Mouse (Mus musculus) ovary, postnatal 36 days (tissue): Measurements from ENCODE around the gene Tmem131.

Source experiments
- DNase-seq: peaks from one replicate; pipeline ENCODE4 v3.0.0; 2022; ENCODE audit warnings: low spot score, mixed read lengths

The Tmem131 gene

DNA sequence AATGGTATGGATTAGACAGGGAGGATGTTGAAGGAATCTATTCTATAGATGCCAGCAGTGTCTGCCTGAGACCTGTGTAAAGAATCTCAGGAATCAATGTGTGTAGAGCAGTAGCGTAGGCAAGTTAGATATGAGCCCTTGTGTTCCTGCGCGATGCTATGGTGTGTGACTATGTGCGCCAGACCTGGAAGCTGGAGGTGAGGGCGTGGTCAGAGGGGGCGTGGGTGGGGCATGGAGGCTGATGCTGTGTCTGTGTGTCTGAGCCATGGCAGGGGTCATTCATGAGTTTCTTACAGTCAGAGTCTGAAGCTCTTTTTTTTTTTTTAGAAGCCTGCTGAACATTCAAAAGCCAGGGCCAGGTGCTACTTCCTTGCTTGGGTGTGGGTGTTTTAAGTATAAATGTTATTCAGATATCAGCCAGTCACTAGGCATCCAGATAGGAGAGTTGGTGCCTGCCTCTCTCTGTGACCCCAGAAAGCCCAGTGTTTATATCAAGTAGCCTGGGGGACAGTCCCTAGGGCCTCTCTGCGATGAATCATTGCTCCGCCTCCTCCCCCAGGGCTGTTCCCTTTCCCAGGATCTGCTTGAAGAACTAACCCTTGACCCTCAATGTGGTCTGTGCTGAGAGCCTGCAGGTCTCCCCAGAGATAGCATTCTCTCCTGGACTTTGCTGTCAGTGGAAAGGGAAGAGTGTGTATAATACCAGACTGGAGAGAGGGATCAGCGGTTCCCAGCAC is 171.1 kb downstream of the Tmem131 start:
- DNase-seq: no peak

DNA sequence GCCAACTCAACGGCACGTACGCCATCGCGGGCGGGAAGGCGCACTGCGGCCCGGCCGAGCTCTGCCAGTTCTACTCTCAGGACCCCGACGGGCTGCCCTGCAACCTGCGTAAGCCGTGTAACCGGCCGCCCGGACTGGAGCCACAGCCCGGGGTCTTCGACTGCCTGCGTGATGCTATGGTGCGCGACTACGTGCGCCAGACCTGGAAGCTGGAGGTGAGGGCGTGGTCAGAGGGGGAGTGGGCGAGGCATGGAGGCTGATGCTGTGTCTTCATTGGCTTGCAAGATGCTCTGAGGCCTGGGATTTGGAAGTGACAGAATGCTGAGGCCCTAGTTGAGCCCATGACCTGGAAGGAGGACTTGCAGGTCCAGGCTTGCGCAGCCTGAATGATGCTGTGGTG is 172.5 kb downstream of the Tmem131 start:
- no peak for DNase-seq

DNA sequence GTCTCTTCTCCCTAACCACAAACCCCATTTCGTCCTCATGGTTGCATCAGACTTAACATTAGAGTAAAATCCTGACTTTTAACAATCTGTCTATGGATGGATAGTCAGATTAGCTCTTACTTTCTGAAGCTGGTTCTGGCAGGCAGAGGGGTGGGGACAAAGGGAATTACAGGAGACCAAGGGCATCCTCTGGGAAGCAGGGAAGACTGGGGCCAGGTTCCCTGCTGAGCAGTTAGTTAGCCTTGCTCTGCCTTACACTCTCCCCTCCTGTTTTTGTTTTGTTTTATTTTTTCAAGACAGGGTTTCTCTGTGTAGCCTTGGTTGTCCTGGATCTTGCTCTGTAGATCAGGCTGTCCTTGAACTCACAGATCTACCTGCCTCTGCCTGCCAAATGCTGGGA is 173.5 kb downstream of the Tmem131 start:
- DNase-seq: no peak

DNA sequence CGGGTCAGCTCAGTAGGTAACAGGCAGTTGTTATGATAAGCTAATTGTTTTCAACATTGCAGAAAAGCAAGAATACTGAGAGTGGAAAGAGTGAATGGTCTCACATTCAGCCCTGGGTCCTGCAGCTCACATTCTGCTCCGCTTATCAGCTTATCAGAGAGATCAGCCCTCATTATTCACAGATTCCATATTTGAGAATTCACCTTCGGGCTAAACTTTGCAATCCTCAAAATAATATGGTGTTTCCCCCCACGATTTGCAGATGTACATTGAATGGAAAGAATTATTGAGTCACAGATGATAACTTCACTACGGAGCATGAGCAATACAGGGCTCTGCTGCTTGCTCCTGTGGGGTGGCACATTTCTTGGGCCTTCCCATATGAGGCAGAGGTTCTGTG is 174.7 kb downstream of the Tmem131 start:
- DNase-seq: no peak

DNA sequence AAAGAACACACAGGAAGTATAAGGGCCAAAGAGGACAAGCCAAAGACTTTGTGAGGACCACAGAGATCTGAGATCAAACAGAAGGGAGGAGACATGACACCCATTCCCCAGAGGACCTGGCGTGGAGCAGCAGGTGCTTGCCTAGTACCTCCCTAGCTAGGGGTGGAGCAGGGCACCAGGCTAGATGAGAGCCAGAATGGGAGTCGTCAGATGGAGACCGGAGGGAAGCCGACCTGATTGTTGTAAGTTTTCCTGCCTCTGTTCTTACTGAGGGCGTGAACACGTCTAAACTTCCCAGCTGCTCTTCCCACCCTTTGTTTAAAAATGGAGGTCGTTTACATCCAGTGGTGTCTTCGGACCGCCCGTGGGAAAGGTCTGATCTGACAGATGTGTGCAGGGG is 176.1 kb downstream of the Tmem131 start:
- no peak for DNase-seq

DNA sequence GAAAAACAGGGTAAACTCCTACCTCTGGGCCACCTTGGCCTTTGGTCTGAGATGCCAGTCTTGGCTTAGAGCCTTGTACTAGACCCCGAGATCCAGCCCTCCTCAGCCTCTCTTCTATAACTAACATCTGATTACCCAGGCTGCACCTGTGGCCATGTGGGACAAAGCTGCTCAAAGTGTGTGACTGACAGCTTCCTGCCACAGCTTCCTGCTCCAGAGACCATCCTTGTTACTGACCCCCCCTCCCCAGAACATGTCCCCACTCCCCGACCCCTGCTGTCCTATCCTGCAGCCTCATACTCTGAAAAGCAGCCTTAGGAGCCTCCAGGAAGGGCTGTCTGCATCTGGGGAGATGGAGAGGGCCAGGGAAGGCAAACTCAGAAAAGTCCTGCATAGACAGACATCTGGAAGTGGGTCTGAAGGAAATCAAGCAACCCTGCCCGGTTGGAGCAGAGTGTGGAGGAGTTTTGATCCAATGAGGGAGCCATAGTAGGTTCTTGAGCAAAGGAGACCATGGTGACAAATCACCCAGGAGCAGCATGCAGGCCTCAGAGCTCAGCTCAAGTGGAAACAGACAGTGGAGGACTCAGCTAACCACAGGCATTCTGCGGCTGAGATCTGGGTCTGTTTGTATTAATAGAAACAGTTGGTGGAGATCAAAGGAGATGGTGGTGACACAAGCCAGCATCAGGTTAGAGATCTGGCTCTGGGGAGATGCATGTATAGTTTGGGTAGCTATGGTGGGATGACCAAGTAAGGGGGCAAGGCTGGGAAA is 176.8 kb downstream of the Tmem131 start:
- peak; percentile 1 for DNase-seq

DNA sequence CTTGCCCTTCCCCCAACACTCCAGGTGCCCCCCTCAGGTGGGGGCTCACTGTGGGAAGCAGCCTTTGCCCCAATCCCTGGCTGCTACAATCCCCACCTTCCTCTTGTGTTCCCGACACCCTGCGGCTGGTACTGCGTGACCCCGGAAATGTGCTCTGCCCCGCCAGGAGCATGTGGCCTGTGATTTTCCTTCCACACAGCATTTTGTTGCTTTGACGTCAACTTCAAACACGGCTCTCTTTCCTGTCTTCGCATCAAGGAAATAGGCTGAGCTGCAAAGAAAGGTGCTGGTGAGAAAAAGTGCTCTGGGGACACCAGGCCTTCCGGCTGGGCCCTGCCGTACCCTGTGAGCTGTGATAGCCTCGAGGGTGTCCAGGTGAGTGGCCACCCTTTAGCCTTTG is 181.9 kb downstream of the Tmem131 start, which contains the start of gene Zap70:
Zap70 (plus strand) TSS at position 231 of the 400 bp plus-strand sequence.
- DNase-seq: no peak

DNA sequence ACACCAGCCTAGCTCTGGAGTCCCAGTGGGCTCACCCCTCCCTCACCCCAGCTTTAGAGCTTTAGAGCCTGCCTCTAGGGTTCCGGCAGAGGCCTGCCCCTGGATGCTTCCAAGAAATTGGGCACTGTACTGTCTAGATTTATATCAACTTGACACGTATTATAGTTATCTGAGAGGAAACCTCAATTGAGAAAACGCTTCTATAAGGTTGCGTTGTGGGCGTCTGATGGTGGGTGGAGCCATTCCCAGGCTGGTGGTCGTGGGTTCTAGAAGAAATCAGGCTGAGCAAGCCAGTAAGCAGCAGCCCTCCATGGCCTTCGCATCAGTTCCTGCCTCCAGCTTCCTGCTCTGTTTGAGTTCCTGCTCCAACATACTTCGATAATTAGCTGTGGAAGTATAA is 182.4 kb downstream of the Tmem131 start:
- no peak for DNase-seq

DNA sequence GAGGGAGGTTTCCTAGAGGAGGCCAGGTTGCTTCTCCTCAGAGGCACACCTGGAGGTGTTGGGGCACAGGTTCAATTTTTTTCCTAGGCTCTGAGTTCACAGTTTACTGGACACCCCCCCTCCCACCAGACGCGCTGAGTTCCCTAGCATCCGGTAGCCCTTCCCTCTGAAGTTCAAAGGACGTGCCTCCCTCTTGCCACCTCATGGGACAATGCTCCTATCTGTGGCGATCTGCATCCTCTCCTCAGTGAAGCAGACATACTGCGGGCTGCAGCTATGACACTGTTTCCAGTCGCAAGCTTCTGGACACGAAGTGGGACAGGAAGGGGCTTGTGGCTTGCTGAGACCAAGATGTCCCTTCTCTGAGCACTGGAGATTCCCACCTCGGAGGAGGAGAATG is 183.1 kb downstream of the Tmem131 start:
- DNase-seq: no peak

DNA sequence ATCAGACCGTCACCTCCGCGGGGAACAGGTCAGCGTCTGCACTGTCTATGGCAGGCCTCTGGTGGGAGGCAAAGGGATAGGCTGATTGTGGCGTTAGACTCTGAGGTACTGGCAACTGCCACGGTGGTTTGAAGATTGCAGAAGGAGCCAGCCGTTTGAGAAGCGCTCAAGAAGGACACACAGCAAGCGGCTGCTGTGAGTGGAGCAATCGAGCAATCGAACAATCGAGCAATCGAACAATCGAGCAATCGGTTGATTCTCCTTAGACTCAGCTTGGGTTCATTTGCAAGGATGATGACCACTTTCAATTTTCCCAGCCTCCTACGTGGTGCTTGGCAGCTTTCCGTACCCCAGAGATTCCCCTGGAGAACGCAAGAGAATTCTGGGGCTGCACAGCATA is 184.4 kb downstream of the Tmem131 start:
- no peak for DNase-seq

DNA sequence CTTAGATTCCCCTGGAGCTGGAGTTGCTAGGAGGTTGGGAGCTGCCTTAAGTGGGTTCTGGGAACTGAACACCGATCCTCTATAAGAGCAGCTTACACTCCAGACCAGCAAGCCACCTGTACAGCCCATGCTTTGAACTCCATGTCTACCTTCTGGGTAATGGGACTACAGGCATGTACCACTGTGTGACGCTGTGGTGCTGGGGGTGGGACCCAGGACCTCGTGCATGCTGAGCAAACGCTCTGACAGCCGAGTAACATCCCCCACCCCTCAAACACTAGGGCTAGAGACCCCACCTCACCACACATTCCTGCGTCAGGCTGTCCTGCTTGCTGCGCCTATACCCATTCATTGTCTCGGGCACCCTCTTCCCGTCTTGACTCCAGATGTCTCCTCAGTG is 184.9 kb downstream of the Tmem131 start:
- no peak for DNase-seq

DNA sequence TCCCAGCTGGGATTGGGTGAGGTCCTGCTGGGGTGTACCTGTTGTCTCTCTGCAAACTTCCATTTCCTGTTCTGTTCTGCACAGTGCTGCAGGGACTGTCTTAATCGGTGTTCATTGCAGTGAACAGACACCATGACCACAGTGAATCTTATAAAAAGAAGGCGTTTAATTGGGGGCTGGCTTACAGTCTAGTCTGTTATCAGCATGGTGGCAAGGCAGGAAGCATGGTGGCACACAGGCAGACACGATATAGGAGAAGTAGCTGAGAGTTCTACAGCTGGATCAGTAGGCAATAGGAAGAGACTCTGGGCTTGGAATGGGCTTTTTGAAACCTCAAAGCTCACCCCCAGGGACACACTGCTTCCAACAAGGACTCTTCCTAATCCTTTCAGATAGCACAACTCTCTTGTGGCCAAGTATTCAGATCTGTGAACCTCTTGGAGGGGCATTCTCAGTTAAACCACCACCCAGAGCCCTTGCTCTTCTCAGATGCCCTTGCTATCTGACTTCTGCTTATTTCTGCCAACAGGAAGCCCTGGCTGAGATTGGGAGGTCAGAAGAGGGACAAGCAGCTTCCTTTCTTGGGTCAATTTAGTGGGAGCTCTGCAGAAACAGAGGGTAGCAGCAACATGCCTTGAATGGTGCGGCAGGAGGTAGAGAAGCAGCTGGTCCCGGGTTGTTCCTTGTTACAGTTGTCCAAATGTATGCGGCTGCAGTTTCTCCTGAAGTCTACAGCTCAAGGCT is 189.4 kb downstream of the Tmem131 start:
- no peak for DNase-seq

DNA sequence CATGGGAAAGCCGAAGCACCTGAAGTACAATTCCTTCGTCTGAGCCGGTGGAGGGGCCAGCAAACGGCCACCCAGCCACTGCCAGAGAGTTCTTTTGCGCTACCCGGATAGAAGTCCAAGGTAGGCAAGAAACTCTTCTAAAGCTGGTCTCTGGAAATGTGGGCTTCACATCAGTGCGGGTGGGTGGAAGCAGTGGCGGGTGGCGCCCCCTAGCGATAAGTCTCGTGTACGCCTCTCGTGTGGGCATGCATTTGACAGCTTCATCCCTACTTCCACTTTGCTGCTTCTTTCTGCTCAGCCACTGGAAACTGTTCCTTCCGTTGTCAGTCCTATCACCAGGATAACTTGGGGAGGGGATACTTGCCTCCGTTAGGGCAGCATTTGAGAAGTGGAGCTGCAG is 197.0 kb downstream of the Tmem131 start:
- peak; percentile 15 for DNase-seq

DNA sequence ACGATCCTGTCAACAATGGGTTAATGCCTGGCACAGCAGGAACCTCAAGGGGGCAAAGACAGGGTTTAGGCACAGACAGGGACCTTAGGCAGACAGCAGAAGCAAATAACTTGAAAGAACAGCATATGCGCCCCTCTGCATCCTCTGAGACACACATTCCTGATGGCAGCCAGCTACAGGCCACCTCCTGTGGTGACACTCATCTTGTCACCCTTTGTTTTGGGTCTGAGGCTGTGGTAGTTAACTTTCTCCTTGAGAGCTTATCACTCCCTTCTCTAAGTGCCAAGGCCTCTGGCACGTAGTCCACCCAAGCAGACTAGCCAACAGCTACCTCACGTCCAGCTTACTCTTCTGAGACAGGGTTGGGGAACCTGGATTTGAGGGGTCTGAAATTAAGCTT is 197.8 kb downstream of the Tmem131 start:
- DNase-seq: no peak

DNA sequence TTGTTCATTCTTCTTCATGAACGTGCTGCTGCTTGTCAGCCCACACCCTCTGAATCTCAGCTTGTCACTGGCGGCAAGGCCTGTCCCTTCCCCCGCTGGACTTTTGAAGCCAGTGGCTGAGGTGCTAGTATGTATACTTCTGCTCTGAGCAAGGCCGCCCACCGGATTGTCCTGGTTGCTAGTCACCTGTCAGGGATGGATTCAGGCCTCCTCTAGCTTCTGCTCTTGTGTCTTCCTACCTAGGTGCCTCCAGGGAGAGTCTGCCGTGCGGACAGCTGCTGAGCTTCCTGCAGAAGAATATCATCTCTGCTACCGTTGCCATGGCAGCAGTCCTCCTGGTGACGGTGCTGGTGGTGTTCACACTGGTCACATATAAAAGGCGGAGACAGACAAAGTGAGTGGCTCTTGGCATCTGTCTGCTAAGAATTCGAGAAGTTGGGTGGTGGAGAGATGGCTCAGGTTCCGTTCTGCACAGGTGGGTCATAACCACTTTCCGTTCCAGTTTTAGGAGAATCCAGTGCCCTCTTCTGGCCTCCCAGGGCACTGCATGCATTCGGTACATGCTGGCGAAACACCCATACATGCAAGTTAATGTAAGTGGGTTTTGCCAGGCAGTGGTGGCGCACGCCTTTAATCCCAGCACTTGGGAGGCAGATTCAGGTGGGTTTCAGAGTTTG is 199.1 kb downstream of the Tmem131 start:
- DNase-seq: peak; percentile 66

DNA sequence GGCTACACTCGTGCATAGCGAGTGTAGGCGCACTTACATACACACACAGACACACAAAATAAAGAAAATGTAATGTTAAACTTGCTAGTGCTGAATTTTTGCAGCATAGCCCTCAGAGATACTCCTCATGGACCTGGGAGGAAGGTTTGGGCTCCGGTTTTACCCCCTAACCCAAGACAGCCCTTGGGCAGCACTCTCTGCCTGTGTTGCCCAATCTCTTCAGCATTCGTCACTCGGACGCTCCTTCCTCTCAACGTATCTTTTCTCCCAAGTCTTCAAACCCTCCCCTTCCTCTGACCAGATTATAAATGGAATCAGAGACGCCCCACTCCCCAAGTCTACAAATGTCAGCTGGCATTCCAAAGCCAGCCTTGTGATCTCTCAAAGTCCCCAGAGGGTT is 200.4 kb downstream of the Tmem131 start:
- DNase-seq: no peak
